Mouse (Mus musculus) midbrain, embryonic 11.5 days (tissue): ENCODE data around the gene 1110065P20Rik. TPM values are rescaled to one million over a fixed set of nuclear protein-coding genes. Genes with fewer than 3 reads are reported as not detected.
A peak's percentile ranks its signal among the peaks of the same experiment; 100 is the strongest.

Source experiments
- ATAC-seq: fragments of 200-750 bp; cut with Nextera tagmentation; 2 replicates; pipeline ENCODE4 v1.8.0; 2017; ENCODE audit warnings: moderate TSS enrichment, moderate library complexity; ENCODE audit not compliant: low FRiP score
- DNase-seq: peaks from one replicate; pipeline ENCODE4 v3.0.0; 2015; ENCODE audit warnings: low spot score; ENCODE audit errors: missing footprints
- H3K27ac ChIP-seq: fragments of 300-500 bp; sonication (generic); 2 replicates; pipeline ENCODE4 v1.5.1; 2014; ENCODE audit warnings: low read depth, low read length
- H3K27me3 ChIP-seq: fragments of 300-500 bp; sonication (generic); 2 replicates; pipeline ENCODE4 v1.6.1; 2014; ENCODE audit warnings: mild to moderate bottlenecking, low read length, moderate library complexity, mixed read lengths; ENCODE audit not compliant: control insufficient read depth, insufficient read depth
- H3K36me3 ChIP-seq: fragments of 300-500 bp; sonication (generic); 2 replicates; pipeline ENCODE4 v1.6.1; 2014; ENCODE audit warnings: mild to moderate bottlenecking, low read length, moderate library complexity, mixed read lengths; ENCODE audit not compliant: control insufficient read depth, insufficient read depth
- H3K4me1 ChIP-seq: fragments of 300-500 bp; sonication (generic); 2 replicates; pipeline ENCODE4 v1.6.1; 2014; ENCODE audit warnings: low read length; ENCODE audit not compliant: control insufficient read depth, insufficient read depth
- H3K4me2 ChIP-seq: fragments of 300-500 bp; sonication (generic); 2 replicates; pipeline ENCODE4 v1.6.1; 2014; ENCODE audit warnings: mild to moderate bottlenecking, moderate library complexity
- H3K4me3 ChIP-seq: fragments of 300-500 bp; sonication (generic); 2 replicates; pipeline ENCODE4 v1.5.1; 2014; ENCODE audit warnings: low read depth, low read length
- H3K9ac ChIP-seq: fragments of 300-500 bp; sonication (generic); 2 replicates; pipeline ENCODE4 v1.6.1; 2014; ENCODE audit warnings: low read length
- H3K9me3 ChIP-seq: fragments of 300-500 bp; sonication (generic); 2 replicates; pipeline ENCODE4 v1.6.1; 2016; ENCODE audit warnings: low read length; ENCODE audit not compliant: control insufficient read depth
- WGBS: fragments of 180-500 bp; shearing (Covaris S2); extraction: QIAGEN DNeasy Blood & Tissue Kit; methylation state at CpG from one replicate; pipeline ENCODE4 v1.1.7; 2014; 5-methylcytosine and 5-hydroxymethylcytosine counted together
- polyA plus RNA-seq: library from polyadenylated mRNA; unstranded; fragments of >200 nt; fragmentation: Nextera tagmentation; extraction: Ambion mirVana; gene quantifications from 2 replicates; pipeline ENCODE4 v1.2.1, GENCODE M21; 2014

Gene 1110065P20Rik
- polyA plus RNA-seq, 1 experiment from 2014 or later = 60.0 TPM

GRCm38 (mm10) chr4:124825371-124825965, 25.5 kb downstream of the 1110065P20Rik start:
- Histone ChIP-seq H3K4me1 (no peaks in the 10 kb centered on the region), H3K9ac (no peak overlapping the region), H3K36me3 (peaks cover 3% of the 10 kb centered on the region; the same call in 1 of the 2 replicates), H3K9me3 (no peaks in the 10 kb centered on the region), H3K4me2 (no peak overlapping the region), H3K4me3 (no peak overlapping the region), H3K27me3 (no peaks in the 10 kb centered on the region), H3K27ac (no peak overlapping the region)
- WGBS = 97% methylated on average over 21 of the region's 21 CpGs
- DNase-seq (no peak), ATAC-seq (no peak)

GRCm38 (mm10) chr4:124824967-124825366, 26.0 kb downstream of the 1110065P20Rik start:
- H3K9ac ChIP-seq = no peak overlapping the region
- ATAC-seq (no peak), DNase-seq (no peak)
- no peaks in the 10 kb centered on the region for H3K4me1 ChIP-seq
- no peaks in the 10 kb centered on the region for H3K27me3 ChIP-seq
- H3K27ac ChIP-seq = no peak overlapping the region
- H3K36me3 ChIP-seq = peaks cover 6% of the 10 kb centered on the region; the same call in 1 of the 2 replicates
- H3K4me2 ChIP-seq = no peak overlapping the region
- 95% methylated on average over 6 of the region's 6 CpGs for WGBS
- H3K9me3 ChIP-seq = no peaks in the 10 kb centered on the region
- no peak overlapping the region for H3K4me3 ChIP-seq

- 90% methylated on average over 4 of the region's 4 CpGs for WGBS
- peaks cover 2% of the 10 kb centered on the region; the same call in 1 of the 2 replicates for H3K36me3 ChIP-seq
- peaks cover 5% of the 10 kb centered on the region; the same call in 1 of the 2 replicates for H3K4me1 ChIP-seq
- no peak overlapping the region for H3K27ac ChIP-seq
- H3K4me2 ChIP-seq = no peak overlapping the region
- no peak for ATAC-seq
- DNase-seq = no peak
- no peaks in the 10 kb centered on the region for H3K9me3 ChIP-seq
- H3K27me3 ChIP-seq = no peaks in the 10 kb centered on the region
- no peak overlapping the region for H3K9ac ChIP-seq
- H3K4me3 ChIP-seq = no peak overlapping the region
These were observed 32.2 kb downstream of the 1110065P20Rik start for GRCm38 (mm10) chr4:124818832-124819231.

GRCm38 (mm10) chr4:124817803-124818202, 33.2 kb downstream of the 1110065P20Rik start:
- peak; percentile 58; the same call in 1 of the 2 replicates for ATAC-seq
- DNase-seq = peak; percentile 84
- H3K4me2 ChIP-seq = no peak overlapping the region
- peak overlapping the region; percentile 12; the same call in 1 of the 2 replicates for H3K9ac ChIP-seq
- no peak overlapping the region for H3K27ac ChIP-seq
- H3K27me3 ChIP-seq = no peaks in the 10 kb centered on the region
- H3K9me3 ChIP-seq = no peaks in the 10 kb centered on the region
- H3K36me3 ChIP-seq = 0 out of 2 replicates have a peak, but pooled peaks cover 2% of the 10 kb centered on the region
- no peak overlapping the region for H3K4me3 ChIP-seq
- peaks cover 5% of the 10 kb centered on the region; the same call in 1 of the 2 replicates for H3K4me1 ChIP-seq
- WGBS = 12% methylated on average over 6 of the region's 6 CpGs

GRCm38 (mm10) chr4:124815901-124816300, 35.1 kb downstream of the 1110065P20Rik start:
- WGBS = 93% methylated on average over 11 of the region's 11 CpGs
- no peak for DNase-seq

GRCm38 (mm10) chr4:124811347-124811975, 39.5 kb downstream of the 1110065P20Rik start:
- ATAC-seq (no peak), DNase-seq (no peak)
- Histone ChIP-seq H3K4me1 (peaks cover 3% of the 10 kb centered on the region), H3K9ac (no peak overlapping the region), H3K9me3 (no peaks in the 10 kb centered on the region), H3K4me3 (no peak overlapping the region), H3K27ac (no peak overlapping the region), H3K4me2 (no peak overlapping the region), H3K27me3 (no peaks in the 10 kb centered on the region), H3K36me3 (no peaks in the 10 kb centered on the region)
- WGBS = 16% methylated on average over 9 of the region's 9 CpGs

More at GRCm38 (mm10) chr4:124815901-124816300, 35.1 kb downstream of the 1110065P20Rik start:
- H3K4me3 ChIP-seq = no peak overlapping the region
- H3K9ac ChIP-seq = no peak overlapping the region
- H3K4me1 ChIP-seq = peaks cover 8% of the 10 kb centered on the region
- 0 out of 2 replicates have a peak, but pooled peaks cover 2% of the 10 kb centered on the region for H3K36me3 ChIP-seq
- no peak for ATAC-seq
- no peaks in the 10 kb centered on the region for H3K27me3 ChIP-seq
- no peak overlapping the region for H3K27ac ChIP-seq
- H3K4me2 ChIP-seq = no peak overlapping the region
- no peaks in the 10 kb centered on the region for H3K9me3 ChIP-seq

GRCm38 (mm10) chr4:124810056-124810455, 40.9 kb downstream of the 1110065P20Rik start:
- Histone ChIP-seq H3K36me3 (peaks cover 3% of the 10 kb centered on the region; the same call in 1 of the 2 replicates), H3K4me1 (peaks cover 3% of the 10 kb centered on the region), H3K9me3 (no peaks in the 10 kb centered on the region), H3K4me3 (no peak overlapping the region), H3K9ac (no peak overlapping the region; the same call in 1 of the 2 replicates), H3K4me2 (no peak overlapping the region), H3K27me3 (no peaks in the 10 kb centered on the region), H3K27ac (no peak overlapping the region)
- WGBS = 89% methylated on average over 7 of the region's 7 CpGs
- DNase-seq = no peak
- no peak for ATAC-seq

GRCm38 (mm10) chr4:124809136-124809883, 41.7 kb downstream of the 1110065P20Rik start:
- H3K9me3 ChIP-seq = no peaks in the 10 kb centered on the region
- no peak overlapping the region for H3K27ac ChIP-seq
- DNase-seq = no peak
- no peaks in the 10 kb centered on the region for H3K27me3 ChIP-seq
- H3K4me1 ChIP-seq = peaks cover 3% of the 10 kb centered on the region
- no peak for ATAC-seq
- H3K36me3 ChIP-seq = peaks cover 3% of the 10 kb centered on the region; the same call in 1 of the 2 replicates
- WGBS = 90% methylated on average over 9 of the region's 9 CpGs
- no peak overlapping the region for H3K4me2 ChIP-seq
- no peak overlapping the region for H3K4me3 ChIP-seq
- H3K9ac ChIP-seq = no peak overlapping the region
